Mouse (Mus musculus) megakaryocyte, embryonic 14.5 days (primary cell): ENCODE results near the gene Snx8.

Experiments used
- FLI1 ChIP-seq: IDR thresholded peaks from 2 replicates; pipeline ENCODE4 v1.6.1; 2012; ENCODE audit warnings: low read length, inconsistent platforms, mixed read lengths
- GATA1 ChIP-seq: IDR thresholded peaks from 3 replicates; pipeline ENCODE4 v1.6.1; 2012; ENCODE audit warnings: mixed read lengths, low read length, inconsistent platforms, borderline replicate concordance

DNA sequence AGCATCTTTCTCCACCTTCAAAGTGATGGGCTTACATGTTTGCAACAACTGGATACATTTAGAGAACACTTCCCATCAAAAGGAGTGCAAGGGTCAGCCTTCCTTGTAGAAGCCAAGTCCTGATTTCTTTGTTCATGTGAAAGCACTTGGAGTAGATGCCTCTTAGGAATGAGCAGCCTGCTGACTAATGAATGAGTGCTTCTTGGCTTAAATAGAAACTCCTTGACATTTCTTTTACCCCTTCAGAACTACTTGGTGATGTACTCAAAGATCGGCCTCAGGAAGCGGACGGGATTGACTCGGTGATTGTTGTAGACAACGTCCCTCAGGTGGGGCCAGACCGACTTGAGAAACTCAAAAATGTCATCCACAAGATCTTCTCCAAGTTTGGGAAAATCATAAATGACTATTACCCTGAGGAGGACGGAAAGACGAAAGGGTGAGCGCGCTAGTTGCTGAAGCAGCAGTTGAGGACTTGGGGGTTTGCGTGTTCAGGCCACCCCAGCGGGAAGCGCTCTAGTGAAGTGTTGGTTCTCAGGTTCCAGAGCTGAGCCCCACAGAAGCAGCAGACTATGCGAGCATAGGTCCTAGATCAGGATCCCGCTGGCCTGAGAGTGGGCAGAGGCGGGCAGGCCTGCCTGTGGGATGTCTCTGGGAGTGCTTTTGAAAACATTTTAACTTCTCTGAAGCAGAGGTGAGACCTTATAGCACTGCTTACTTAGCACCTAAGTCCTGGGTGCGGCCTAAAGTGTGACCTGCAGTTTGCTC lies 36.1 kb upstream of the Snx8 start:
- TF ChIP-seq GATA1 (no peak), FLI1 (no peak)
